Mouse (Mus musculus) cerebellum, postnatal 10 days (tissue): ENCODE data around the gene Gemin5.
A peak's percentile ranks its signal among the peaks of the same experiment; 100 is the strongest.

Experiments used
- DNase-seq, 2 experiments: peaks; one replicate each; pipeline ENCODE4 v3.0.0; 2021; ENCODE audit warnings: mixed read lengths in 2 of 2

Gemin5 gene

DNA sequence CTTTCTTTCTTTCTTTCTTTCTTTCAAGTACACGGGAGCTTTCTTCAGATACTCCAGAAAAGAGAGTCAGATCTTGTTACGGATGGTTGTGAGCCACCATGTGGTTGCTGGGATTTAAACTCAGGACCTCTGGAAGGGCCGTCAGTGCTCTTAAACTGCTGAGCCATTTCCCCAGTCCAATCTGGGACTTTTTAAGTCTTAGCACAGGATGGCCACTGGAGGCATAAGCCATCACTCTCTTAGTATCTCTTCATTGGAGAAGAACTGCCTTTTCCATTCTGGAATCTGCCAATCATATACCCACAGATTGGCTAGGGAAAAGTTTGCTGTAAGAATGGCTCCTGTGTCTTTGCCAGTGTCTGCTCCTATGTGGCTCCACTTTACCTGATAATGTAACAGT lies 61.3 kb downstream of the Gemin5 start:
- no peak for DNase-seq

DNA sequence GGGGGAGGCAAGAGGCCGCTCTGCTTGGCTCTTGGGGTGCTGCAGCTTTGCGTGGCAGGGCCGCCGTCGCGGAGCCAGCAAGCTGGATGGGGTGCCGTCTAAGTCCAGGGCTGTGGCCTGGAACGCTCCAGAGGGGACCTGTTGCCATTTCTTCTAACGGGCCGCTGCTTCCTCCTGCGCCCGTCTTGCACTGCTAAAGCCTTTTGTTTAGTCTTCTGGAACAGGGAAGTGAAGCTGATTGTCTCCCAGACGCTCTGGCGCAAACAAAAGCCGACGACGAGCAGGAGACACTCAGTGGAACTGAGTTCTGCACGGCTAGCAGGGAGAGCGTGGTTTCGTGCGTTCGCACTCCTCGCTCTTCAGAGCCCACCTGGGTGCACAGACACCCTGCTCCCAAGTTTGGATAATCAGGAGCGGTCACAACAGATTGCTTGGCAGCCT lies 64.0 kb downstream of the Gemin5 start:
- DNase-seq, result no peak

DNA sequence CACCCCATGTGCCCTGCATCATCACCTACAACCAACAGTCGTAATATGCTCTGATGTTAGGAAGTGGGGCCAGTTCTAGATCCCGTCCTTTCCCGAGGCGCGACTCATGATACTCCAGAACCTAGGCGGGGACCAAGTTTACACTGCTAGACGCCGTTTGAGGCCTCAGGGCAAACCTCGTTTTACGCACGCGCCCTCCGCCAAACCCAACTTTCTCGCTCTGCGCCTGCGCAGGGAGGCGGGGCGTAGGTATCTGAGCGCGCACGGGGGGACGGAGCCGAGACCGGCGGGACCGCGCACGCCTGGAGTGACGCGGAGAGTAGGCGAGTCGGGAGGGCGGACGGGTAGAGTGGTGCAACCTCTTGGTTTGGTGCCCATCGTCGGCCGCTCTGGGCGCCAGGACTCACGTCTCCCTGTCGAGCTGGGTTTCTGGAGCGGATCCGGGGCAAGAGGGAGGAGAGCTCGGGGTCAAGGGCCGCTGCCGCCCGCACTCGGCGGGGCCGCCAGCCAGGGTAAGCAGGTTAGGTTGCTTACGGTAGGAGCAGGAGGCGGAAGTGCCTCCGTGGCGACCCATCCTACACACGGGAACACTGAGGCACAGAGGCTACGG lies 64.5 kb downstream of the Gemin5 start, which contains the start of gene Cnot8:
Gene Cnot8, plus strand, starts transcription at position 457 of the 610 bp plus-strand sequence.
- DNase-seq, result peak; percentile 99 to 100

DNA sequence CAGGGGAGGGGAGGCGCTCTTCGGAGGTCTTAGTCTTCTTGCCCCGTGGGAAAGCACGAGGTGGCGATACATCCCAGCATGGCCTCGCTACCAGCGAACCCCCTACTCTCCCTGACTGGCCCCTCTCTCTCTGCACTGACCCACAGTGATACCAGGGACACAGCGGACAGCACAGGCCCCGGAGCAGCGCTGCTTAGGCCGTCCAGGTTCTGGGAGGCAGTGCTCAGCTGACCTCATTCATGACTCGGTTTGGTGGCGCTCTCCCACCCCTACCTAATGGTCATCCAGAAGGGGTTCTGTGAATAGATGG lies 65.0 kb downstream of the Gemin5 start:
- no peak for DNase-seq

DNA sequence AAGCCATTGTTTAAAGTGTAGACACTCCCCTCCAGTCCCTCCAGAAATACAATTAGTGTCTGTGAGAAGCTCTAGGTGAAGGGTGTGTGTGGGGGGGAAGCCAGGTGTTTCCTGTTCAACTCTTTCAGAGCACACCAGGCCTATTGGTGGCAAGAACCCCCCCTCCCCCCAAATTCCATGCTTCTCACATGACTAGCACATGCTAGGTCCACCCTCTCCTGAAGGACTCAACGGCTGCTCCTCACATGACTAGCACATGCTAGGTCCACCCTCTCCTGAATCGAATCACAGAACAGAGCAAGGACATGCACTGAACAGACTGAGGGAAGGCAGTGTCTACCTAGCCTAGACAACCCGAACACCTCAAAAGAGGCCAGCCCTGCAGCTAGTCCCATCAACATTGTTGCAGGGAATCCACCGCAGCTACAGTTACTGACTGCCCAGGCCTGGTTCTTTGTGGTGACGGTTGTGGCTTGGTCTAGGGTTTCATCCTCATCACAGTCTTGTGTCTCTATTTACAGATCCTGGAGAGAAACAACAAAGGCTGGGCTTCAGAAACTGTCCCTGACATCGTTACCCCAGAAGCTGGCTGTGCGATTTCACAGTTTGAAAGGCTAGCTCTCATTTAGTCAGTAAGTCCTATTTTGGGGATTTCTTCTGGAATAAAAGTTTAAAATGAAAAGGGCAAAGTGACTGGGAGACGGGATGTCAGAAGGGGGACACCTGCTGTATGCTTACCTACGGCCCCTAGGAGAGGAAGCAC lies 65.6 kb downstream of the Gemin5 start:
- DNase-seq, result no peak

DNA sequence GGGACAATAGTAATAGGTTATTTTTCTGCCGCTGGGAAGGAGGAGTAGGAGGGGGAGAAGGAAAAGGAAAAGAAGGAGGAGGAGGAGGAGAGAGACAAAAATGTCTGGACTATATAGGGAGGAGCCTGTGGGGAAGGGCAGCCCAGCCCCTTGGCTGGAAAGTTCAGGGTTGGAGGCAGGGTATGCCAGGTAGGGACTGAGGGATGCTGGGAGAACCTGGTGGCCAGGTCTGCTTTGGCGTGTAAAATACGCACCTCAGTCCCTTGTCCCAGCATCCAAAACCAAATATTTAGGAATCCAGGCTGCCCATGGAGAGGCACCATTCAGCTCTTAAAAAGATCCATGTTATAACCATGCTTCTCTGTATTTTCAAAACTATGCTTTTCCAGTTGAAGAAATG lies 66.2 kb downstream of the Gemin5 start:
- no peak for DNase-seq

DNA sequence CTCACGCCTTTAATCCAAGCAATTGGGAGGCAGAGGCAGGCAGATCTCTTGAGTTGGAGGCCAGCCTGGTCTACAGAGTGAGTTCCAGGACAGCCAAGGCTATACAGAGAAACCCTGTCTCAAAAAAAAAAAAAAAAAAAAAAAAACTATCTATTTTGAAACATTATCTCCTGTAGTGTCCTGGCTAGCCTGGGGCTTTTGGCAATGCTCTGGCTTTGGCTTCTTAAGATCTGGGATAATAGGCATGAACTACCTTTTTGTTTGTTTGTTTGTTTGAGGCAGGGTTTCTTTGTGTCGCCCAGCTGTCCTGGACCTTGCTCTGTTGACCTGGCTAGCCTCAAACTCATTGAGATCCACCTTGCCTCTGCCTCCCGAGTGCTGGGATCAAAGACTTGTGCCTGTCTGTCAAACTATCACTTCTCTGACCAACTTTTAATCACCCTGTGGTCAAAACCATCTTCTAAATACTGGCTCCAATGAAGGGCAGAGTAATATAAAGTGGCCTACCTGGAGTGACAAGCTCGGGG lies 67.1 kb downstream of the Gemin5 start:
- no peak for DNase-seq

DNA sequence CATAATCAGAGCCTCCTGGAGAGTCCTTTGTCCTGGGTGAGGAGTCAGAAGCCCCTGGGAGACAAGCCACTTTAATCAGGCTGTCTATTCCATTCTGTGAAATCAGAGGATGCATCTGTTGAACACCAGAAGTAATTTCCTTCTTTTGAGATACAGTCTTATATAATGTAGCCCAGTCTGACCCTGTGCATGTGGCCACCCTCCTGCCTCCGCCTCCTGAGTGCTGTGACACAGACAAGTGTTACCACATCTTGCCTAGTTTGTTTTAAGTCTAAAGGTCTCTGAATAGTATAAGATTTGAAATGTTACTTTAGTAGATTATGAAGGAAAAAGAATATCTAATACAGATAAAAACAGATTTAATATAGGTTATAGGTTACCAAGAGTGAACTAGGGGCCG lies 68.3 kb downstream of the Gemin5 start:
- no peak for DNase-seq

DNA sequence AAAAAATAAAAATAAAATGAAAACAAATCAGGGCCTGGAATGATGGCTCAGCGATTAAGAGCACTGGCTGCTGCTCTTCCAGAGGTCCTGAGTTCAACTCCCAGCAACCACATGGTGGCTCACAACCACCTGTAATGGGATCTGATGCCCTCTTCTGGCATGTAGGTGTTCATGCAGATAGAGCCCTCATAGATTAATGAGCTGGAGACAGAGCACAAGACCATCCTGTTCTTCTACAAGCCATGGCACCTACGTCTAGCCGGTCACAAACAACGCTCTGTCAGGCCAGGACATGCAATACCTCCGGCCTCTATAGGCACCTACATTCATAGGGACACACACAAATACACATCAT lies 70.0 kb downstream of the Gemin5 start:
- DNase-seq, result peak in 1 of 2 experiments; percentile 20

DNA sequence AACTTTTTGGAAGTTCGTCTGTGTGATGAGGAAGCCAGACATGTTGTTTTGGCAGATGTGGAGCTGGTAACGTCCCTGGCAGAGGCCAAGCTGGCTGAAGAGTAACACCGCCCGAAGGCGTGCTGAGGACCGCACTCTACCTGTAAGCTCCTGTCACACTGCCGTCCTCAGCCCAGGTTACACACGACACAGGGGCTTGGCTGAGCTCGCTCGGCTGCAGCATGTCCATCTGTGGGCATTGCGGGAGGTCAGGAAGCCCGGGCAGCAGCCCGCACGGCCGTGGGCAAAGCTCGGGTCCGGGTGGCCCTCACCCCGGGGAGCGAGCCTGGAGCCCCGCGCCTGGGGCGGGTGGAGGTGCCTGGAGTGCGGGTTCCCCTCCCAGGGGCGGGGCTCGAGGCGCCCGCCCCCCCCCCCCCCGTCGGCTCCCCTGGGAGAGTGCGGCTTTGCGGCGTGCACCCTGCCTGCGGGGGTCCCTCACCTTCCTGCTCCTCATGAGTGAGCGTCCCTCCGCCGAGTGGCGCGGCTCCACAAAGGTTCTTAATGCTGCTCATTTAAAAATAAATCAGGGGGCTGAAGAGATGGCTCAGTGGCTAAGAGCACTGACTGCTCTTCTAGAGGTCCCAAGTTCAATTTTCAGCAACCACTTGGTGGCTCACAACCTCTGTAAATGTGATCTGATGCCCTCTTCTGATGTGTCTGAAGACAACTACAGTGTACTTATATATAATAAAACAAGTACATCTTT lies 70.5 kb downstream of the Gemin5 start:
- peak; percentile 39 to 58 for DNase-seq

DNA sequence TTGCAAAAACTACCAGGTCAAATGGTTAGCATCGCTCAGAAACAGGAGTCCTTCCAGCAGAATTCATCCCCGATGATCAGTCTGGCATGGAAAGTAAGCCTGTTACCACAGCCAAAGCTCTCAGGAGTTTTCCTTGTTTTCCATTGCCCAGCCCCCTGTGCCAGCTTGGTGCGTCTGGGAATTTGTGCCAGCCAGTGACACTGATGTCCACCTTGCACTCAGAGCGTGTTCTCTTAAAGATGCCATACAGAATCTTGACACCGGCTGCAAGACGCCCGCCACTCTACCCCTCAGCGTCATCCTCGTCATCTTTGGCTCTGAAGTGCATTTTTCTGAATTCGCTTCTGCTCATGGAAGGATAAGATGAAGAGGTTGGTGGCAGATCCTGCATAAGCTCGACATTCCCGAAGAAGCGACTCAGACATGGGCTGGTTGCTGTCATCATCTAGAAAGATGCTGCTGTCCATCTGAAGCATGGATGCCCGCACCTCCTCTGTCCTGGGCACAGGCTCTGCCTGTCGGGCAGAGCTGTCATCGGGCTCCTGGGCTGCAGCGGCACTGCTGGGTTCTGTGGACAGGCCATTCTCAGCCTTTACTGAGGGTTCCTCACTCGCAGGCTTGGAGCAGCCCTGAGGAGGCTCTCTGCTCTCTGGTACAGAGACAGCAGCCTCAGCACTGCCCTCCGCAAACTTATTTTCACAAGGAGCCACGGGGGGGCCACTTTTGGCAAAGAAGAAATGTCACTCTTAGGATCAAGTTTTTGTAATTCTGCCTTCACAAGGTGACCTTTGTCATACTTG lies 71.3 kb downstream of the Gemin5 start:
- peak; percentile 70 to 72 for DNase-seq

DNA sequence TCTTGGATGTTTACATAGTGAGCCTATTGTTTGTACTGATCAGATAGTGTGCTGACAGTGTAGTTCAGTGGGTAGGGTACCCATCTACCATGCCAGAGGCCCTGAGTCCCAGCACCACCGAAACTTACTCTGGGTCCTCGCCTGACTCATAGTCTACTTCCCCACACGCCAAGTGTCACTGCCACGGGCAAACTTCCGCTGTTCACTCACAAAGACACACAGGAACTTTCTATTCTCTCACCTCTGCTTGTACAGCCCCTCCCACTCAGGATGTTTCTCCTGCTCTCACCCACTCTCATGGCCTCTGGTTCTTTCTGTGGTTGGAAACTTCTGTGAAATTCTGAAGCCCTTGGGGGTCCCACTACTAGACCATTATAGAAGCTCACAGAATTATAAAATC lies 72.2 kb downstream of the Gemin5 start:
- no peak for DNase-seq

DNA sequence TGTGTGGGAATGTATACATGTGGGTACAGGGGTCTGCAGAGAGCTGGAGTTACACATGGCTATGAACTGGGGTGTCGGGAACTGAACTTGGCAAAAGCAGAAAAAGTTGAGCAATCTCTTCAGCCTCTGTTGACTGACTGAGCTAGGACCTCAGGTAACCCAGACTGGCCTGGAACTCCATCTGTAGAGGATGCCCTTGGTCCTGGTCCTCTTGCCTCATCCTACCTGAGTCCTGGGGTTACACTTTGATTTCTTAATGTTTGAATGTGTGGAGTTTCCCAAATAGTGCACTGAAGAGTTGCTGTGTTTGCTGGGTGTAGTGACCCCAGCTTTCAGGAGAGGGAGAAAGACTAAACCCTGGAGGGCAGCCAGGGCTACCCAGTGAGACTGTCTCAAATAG lies 72.8 kb downstream of the Gemin5 start:
- DNase-seq, result no peak

DNA sequence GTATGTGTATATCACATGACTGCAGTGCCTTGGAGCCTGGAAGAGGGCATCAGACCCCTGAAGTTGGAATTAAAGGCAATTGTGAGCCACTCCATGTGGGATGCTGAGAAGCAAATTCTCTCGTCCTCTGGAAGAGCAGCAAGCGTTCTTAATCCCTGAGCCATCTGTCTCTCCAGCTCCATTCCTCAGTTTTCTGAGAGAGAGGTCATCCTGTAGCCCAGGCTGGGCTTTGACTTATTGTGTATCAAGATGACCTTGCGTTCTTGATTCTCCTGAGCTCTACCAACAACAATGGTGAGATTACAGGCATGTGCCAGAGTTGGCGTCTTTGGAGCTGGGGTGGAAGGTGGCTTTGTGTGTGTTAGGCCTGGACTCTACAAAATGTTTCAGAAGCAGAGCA lies 73.6 kb downstream of the Gemin5 start:
- DNase-seq, result no peak

DNA sequence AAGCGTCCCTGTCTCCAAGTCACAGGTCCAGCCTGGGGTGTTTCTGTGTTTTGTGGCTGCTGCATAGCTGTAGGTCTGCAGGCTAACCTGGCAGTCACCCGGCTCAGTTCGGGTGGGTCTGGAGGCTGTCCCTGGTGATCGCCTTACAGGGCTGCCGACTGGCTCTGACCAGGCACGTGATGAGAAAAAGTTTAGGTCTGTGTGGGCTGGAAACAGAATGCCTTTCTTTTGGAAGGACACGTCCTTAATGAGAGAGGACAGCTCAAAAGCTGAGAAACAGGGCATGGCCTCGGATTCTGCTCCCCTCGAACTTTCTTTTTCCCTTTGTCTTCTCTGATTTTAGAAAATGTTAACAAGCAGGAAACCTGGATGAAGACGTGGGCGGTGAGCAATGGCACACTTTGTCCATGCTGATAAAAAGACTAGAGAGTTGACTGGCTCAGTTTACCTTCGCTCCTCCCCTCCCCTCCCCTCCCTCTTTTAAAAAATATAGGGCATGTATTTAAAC lies 75.3 kb downstream of the Gemin5 start, which contains the start of gene Gm12248:
Gene Gm12248, minus strand, starts transcription at position 114 of the 508 bp plus-strand sequence.
- DNase-seq, result no peak

DNA sequence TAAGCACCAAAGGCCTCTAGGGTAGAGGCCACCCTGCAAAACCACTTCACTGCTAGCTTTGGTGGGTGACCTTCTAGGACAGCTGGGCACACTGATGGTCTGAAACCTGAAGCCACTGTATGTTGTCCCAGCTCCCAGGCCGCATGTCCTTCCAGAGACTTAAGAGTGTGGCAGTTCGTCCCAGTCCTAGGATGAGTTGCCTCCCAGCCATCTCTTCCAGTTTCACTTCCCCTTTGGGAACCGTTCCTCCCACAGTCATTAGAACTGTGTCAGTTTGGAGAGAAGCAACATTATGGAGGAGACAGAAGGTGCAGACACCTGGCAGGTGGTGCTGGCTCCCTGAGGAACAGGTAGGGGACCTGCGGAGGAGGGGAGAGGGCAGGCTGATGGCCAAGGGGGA lies 75.8 kb downstream of the Gemin5 start:
- DNase-seq, result no peak

DNA sequence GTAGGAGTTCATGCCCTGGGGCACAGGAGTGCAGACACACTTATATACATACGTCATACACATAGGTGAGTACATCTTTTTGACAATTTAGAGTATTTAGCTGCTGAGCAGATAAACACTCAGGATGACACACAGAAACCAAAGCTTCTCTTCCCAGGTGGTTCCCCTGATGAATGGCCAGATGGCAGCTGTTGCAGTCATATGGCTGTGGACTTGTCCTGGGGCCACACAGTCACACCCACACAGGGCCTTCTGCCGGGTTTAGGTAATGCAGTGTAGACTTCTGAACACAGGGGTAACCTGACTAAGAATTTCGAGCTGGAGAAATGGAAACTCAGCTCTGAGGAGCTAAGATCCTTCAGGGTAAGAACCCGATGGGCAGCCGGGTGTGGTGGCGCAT lies 86.6 kb downstream of the Gemin5 start:
- DNase-seq, result no peak

DNA sequence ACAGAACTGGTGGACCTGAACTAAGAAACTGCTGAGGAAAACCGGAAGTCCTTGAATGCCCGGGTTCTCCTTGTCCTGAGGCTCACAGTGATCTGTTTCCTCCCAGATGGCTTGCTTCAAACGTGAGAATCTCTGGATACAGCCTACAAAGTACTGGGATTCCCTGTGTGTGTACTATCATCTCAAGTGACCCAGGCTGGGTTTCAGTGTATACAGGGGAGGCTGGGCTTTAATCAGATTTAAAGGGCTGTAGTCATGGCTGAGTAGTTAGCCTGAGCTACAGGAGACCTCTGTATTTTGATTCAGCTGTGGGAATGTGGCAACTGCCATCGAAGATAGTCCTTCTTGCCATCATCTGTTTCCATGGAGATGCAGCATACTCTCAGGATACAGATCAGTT lies 91.1 kb downstream of the Gemin5 start:
- DNase-seq, result no peak

DNA sequence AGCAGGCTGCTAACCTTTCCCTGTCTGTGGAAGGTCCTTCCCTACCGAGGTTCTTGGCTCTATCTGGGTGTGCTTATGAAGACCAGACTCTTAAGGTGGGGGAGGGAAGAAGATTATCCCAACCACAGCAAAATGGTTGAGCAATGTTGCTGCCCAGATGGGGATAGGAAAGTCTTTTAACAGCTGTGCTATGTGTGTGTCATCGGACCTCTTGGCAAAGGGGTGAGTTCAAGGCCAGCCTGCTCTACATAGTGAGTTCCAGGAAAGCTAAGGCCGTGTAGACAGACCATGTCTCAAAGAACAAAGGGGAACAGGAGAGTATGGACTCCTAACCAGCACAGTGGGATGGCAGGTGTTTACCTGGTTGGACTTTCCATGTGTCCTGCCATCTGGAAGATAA lies 95.4 kb downstream of the Gemin5 start:
- no peak for DNase-seq
